Mouse (Mus musculus) ES-Bruce4 (cell line): ENCODE data around the gene Slc22a12.

Experiments
- CTCF ChIP-seq: IDR thresholded peaks from one replicate; pipeline ENCODE4 v1.8.1; 2011; ENCODE audit warnings: low read depth, low read length
- EP300 ChIP-seq: IDR thresholded peaks from 2 replicates; pipeline ENCODE4 v1.6.1; 2011; ENCODE audit warnings: low read depth, low read length; ENCODE audit not compliant: insufficient read depth
- POLR2A ChIP-seq: IDR thresholded peaks from one replicate; pipeline ENCODE4 v1.8.1; 2011; ENCODE audit warnings: low read length; ENCODE audit not compliant: insufficient read depth

DNA sequence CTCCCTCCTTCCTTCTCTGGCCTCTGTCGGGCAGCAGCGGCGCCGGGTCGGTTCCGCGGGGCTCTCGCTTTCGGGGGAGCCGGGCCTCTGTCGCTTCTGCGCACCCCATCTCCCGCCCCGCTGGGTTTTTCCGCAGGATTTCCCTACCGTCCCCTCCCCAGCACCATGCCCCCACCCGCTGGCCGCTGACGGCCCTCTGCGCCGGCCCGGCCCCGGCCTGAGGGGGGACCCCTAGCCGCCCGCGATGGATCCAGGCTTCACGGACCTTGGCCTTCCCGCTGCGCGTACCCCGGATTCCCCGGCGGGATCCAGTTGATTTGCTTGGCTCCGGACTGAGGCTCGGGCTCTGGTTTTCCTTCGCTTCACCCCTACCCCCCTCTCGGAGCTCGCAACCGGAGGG lies 45.0 kb downstream of the Slc22a12 start:
- TF ChIP-seq CTCF (no peak), EP300 (no peak), POLR2A (no peak)
